ENCODE assay signal across 8 mouse cellular contexts in the genomic region with DNA sequence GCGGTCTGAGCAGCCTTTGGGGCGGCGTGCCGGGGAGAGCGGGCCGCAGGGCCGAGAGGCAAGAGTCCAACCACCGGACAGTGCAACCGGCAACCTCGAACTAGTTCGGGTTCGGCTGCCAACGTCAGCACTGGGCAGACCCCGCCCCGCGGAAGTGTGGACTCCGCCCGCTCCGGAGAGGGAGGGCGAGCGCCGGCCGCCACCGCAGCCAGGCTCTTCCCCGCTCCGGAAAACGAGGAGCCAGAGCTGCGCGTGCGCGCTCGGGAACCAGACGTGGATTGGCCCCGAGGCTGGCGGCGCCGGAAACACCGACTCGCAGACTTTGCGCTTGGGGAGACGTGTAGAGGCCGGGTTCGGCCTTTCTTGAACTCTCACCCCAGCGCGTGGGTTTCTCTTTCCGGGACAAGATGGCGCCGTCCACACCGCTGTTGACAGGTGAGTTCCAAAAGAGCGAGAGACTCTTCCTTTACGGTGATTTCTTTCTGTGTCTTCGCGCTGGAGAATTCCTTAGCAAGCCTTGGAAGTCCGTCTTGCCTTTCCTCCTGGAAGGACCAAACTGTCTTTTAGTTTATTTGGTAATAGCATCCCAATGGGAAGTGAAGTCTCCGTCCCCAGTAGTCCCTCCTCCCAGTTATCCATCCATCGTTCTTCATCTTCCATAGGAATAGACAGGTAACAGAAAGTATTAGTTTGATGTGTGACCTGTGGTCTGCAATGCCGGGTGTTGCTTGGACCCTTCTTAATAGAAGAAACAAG. TPM values are rescaled to one million over a fixed set of nuclear protein-coding genes. Genes with fewer than 3 reads are reported as not detected.
A peak's percentile ranks its signal among the peaks of the same experiment; 100 is the strongest.
DNase-seq lines count a peak whose midpoint lies in the region; ATAC-seq lines count a peak whose summit lies in the region.

A gene (plus strand): TSS at position 170 of the 756 bp plus-strand sequence.
A gene (minus strand): TSS at position 241 of the 756 bp plus-strand sequence.

- H3K27ac ChIP-seq in intestine, embryonic 14.5 days (ENCODE audit: low read depth), result peak within 1 kb of the TSS; percentile 93

- peak within 1 kb of the TSS; percentile 83 for H3K4me2 ChIP-seq in intestine, embryonic 14.5 days (ENCODE audit: low read length)

- WGBS in intestine, embryonic 14.5 days, result under 1% methylated on average over 57 of the region's 57 CpGs

- H3K27me3 ChIP-seq in intestine, embryonic 14.5 days (replicated peaks; ENCODE audit: control insufficient read depth, insufficient read depth, low read length), result no peaks in the 10 kb centered on the region

- H3K4me3 ChIP-seq in intestine, embryonic 14.5 days (ENCODE audit: low read depth, low read length), result peak within 1 kb of the TSS; percentile 94

- peaks cover 15% of the 10 kb centered on the region; the same call in 1 of the 2 replicates for H3K4me1 ChIP-seq in intestine, embryonic 14.5 days (replicated peaks; ENCODE audit: control insufficient read depth, insufficient read depth, low read length)

- peak; percentile 99 for ATAC-seq in intestine, embryonic 14.5 days (replicated peaks; ENCODE audit: low FRiP score, low TSS enrichment, low read depth)

- H3K36me3 ChIP-seq in intestine, embryonic 14.5 days (ENCODE audit: control insufficient read depth, insufficient read depth, low read length), result peaks cover 23% of the 10 kb centered on the region

- no peaks in the 10 kb centered on the region for H3K9me3 ChIP-seq in intestine, embryonic 14.5 days (ENCODE audit: control insufficient read depth, low read length)

- H3K9ac ChIP-seq in intestine, embryonic 14.5 days (ENCODE audit: low read length), result peak within 1 kb of the TSS; percentile 96

- DNase-seq in adrenal gland, adult 18-20 months (ENCODE audit: low spot score in 2 of 2), result peak; percentile 97 to 98
- peak; percentile 99 for DNase-seq in embryo, embryonic 11 days
- DNase-seq in gastrocnemius, postnatal 25 days, result peak; percentile 99
- peak; percentile 96 for DNase-seq in intestine, embryonic 14.5 days (ENCODE audit: low spot score)
- peak; percentile 98 to 99 for DNase-seq in left cerebral cortex, postnatal 14 days (ENCODE audit: low spot score in 2 of 2)
- DNase-seq in mesoderm, embryonic 11.5 days (ENCODE audit: low read depth, low spot score), result peak; percentile 98
- peak; percentile 98 to 99 for DNase-seq in right cerebral cortex, postnatal 36 days (ENCODE audit: low spot score in 2 of 2)
- peak; percentile 98 for DNase-seq in yolk sac, embryonic 10.5 days (ENCODE audit: low spot score)

- intact Hi-C loops in left cerebral cortex, postnatal 14 days (cut with DNase I), result no loop called here

RNA-seq across cellular contexts. Expression of the first gene that starts in this region (rescaled TPM):
- 10 to 100 TPM; 42.2 to 50.8 TPM for total RNA-seq in adrenal gland, adult 18-20 months (2021)
- total RNA-seq in gastrocnemius, postnatal 25 days (2021), result 10 to 100 TPM; 38.7 to 41.2 TPM
- polyA plus RNA-seq in intestine, embryonic 14.5 days (2014; fragmentation: Nextera tagmentation; extraction: Ambion mirVana), result 53.8 and 59.1 TPM in 2 replicates
- total RNA-seq in left cerebral cortex, postnatal 14 days (2021), result 10 to 100 TPM; 43.4 to 44.1 TPM

RNA-seq across cellular contexts. Expression of the second gene that starts in this region (rescaled TPM):
- 100 to 1,000 TPM in 1 of 2 experiments, 10 to 100 TPM in 1; 89.9 to 124 TPM for total RNA-seq in adrenal gland, adult 18-20 months (2021)
- 10 to 100 TPM in 1 of 2 experiments, 1 to 10 TPM in 1; 7.5 to 10.1 TPM for total RNA-seq in gastrocnemius, postnatal 25 days (2021)
- polyA plus RNA-seq in intestine, embryonic 14.5 days (2014; fragmentation: Nextera tagmentation; extraction: Ambion mirVana), result 127 and 141 TPM in 2 replicates
- total RNA-seq in left cerebral cortex, postnatal 14 days (2021), result 10 to 100 TPM; 24.7 to 26.8 TPM

Comparison
In these comparisons a context has a peak if more than half of its experiments do, and no peak if none do; other contexts are left out.
1. Peak in every context shown above with its lines: DNase-seq, ATAC-seq, H3K4me3 ChIP-seq and H3K27ac ChIP-seq.